Mouse (Mus musculus): Measurements from ENCODE around the gene Ydjc. TPM values are rescaled to one million over a fixed set of nuclear protein-coding genes. Genes with fewer than 3 reads are reported as not detected.
A peak's percentile ranks its signal among the peaks of the same experiment; 100 is the strongest.

Ydjc gene
- total RNA-seq (2012; rRNA removed), result 56.7 TPM in 2 replicates
- 10 to 100 TPM in 1 of 2 experiments, not detected in 1; 68.5 TPM for polyA plus RNA-seq (2012; ENCODE audit: insufficient read depth in 1 of 2, insufficient read length in 2 of 2, low read depth in 1 of 2, low replicate concordance in 2 of 2, missing spikeins in 1 of 2)

GRCm38 (mm10) chr16:17144339-17144738, at the start of gene Ydjc:
TSS of gene Ydjc (plus strand) at chr16:17144621.
- Histone ChIP-seq H3K9me3 (replicated peaks; ENCODE audit: insufficient read depth, low read length) (no peaks in the 10 kb centered on the region), H3K27ac (ENCODE audit: control insufficient read depth, low read depth, low read length) (no peak within 1 kb of the TSS), H3K4me1 (ENCODE audit: control insufficient read depth in 1 of 2, insufficient read depth in 2 of 2, low read length in 2 of 2) (peaks cover 2 to 8% of the 10 kb centered on the region in 2 experiments; a peak in 3 of 4 replicates), H3K36me3 (ENCODE audit: control insufficient read depth in 1 of 2, insufficient read depth in 2 of 2, low read length in 2 of 2) (peaks cover 0 to 9% of the 10 kb centered on the region in 2 experiments; a peak in 2 of 4 replicates), H3K9ac (ENCODE audit: control insufficient read depth, low read depth, low read length, poor library complexity, severe bottlenecking) (no peak within 1 kb of the TSS), H3K27me3 (ENCODE audit: control insufficient read depth in 1 of 2, insufficient read depth in 2 of 2, low read length in 2 of 2) (no peaks in the 10 kb centered on the region), H3K4me3 (ENCODE audit: control insufficient read depth in 1 of 2, insufficient read depth in 1 of 2, low read depth in 2 of 2, low read length in 2 of 2) (no peak within 1 kb of the TSS), H3K79me2 (ENCODE audit: control insufficient read depth, insufficient read depth, low read length, poor library complexity) (peaks cover 18% of the 10 kb centered on the region)
- DNase-seq (ENCODE audit: low read depth, low spot score), result peak; percentile 86
- TF ChIP-seq RAD21 (IDR thresholded peaks at IDR 0.05; ENCODE audit: low read depth, low read length) (no peak), E2F4 (IDR thresholded peaks at IDR 0.05; ENCODE audit: borderline replicate concordance, low read depth, low read length) (no peak), POLR2AphosphoS5 (IDR thresholded peaks at IDR 0.05; ENCODE audit: borderline replicate concordance, low read depth, low read length) (no peak), ZNF384 (IDR thresholded peaks at IDR 0.05; ENCODE audit: low read depth, low read length) (peak; percentile 92), RCOR1 (IDR thresholded peaks at IDR 0.05; ENCODE audit: low read depth, low read length) (0 out of 2 replicates have a peak, but pooled peaks have one; percentile 20), MYC (IDR thresholded peaks at IDR 0.05; ENCODE audit: low read depth, low read length) (no peak), USF2 (IDR thresholded peaks at IDR 0.05; ENCODE audit: borderline replicate concordance in 1 of 2, insufficient read depth in 1 of 2, low read depth in 1 of 2, low read length in 2 of 2) (no peak)

DNA sequence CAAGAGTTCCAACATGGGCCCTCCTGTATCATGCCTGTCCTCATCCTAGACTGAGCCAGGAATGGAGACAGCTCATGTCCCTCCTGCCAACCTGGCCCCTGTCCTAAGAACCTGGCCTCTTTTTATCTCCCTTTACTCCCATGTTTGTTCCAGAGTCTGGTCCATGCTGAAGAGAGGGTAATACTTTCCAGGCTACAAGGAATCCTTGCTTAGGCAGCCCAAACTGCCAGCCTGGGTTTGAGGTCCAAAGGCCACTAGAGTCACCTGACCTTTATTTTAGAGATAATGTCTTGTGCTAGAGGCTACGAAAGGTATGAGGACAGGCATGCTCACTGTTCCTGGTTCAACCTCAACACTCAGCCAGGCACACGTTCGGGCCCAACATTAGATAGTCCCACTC, 47.5 kb upstream of the Ydjc start:
- Histone ChIP-seq H3K4me1 (ENCODE audit: control insufficient read depth in 1 of 2, insufficient read depth in 2 of 2, low read length in 2 of 2) (no peaks in the 10 kb centered on the region), H3K9me3 (replicated peaks; ENCODE audit: insufficient read depth, low read length) (no peaks in the 10 kb centered on the region), H3K36me3 (ENCODE audit: control insufficient read depth in 1 of 2, insufficient read depth in 2 of 2, low read length in 2 of 2) (peaks cover 0 to 2% of the 10 kb centered on the region in 2 experiments; a peak in 2 of 4 replicates), H3K27me3 (ENCODE audit: control insufficient read depth in 1 of 2, insufficient read depth in 2 of 2, low read length in 2 of 2) (no peaks in the 10 kb centered on the region), H3K4me3 (ENCODE audit: control insufficient read depth in 1 of 2, insufficient read depth in 1 of 2, low read depth in 2 of 2, low read length in 2 of 2) (no peak overlapping the region), H3K27ac (ENCODE audit: control insufficient read depth, low read depth, low read length) (no peak overlapping the region), H3K79me2 (ENCODE audit: control insufficient read depth, insufficient read depth, low read length, poor library complexity) (no peaks in the 10 kb centered on the region), H3K9ac (ENCODE audit: control insufficient read depth, low read depth, low read length, poor library complexity, severe bottlenecking) (no peak overlapping the region)
- TF ChIP-seq ZNF384 (IDR thresholded peaks at IDR 0.05; ENCODE audit: low read depth, low read length), result no peak
- TF ChIP-seq USF2 (IDR thresholded peaks at IDR 0.05; ENCODE audit: borderline replicate concordance in 1 of 2, insufficient read depth in 1 of 2, low read depth in 1 of 2, low read length in 2 of 2), result no peak
- TF ChIP-seq SMC3 (IDR thresholded peaks at IDR 0.05; ENCODE audit: low read depth, low read length), result no peak
- no peak for TF ChIP-seq MAZ (IDR thresholded peaks at IDR 0.05; ENCODE audit: low read depth, low read length)
- TF ChIP-seq E2F4 (IDR thresholded peaks at IDR 0.05; ENCODE audit: borderline replicate concordance, low read depth, low read length), result no peak
- TF ChIP-seq CTCF (IDR thresholded peaks at IDR 0.05 in 2 of 3, conservative IDR thresholded peaks at IDR 0.05 in 1 of 3; ENCODE audit: control insufficient read depth in 1 of 3, insufficient read depth in 1 of 3, low read depth in 2 of 3, low read length in 3 of 3, poor library complexity in 1 of 3, severe bottlenecking in 1 of 3), result no peak
- TF ChIP-seq BHLHE40 (IDR thresholded peaks at IDR 0.05; ENCODE audit: borderline replicate concordance, low read depth, low read length), result no peak
- no peak for TF ChIP-seq ZKSCAN1 (IDR thresholded peaks at IDR 0.05; ENCODE audit: low read depth, low read length)
- TF ChIP-seq ELF1 (IDR thresholded peaks at IDR 0.05; ENCODE audit: low read depth, low read length), result no peak
- TF ChIP-seq ZMIZ1 (IDR thresholded peaks at IDR 0.05; ENCODE audit: low read depth, low read length), result no peak
- no peak for TF ChIP-seq KAT2A (conservative IDR thresholded peaks at IDR 0.05; ENCODE audit: low read depth, low read length)
- TF ChIP-seq CHD2 (IDR thresholded peaks at IDR 0.05; ENCODE audit: low read length), result no peak
- TF ChIP-seq POLR2A (IDR thresholded peaks at IDR 0.05; ENCODE audit: control insufficient read depth in 1 of 2, insufficient read depth in 1 of 2, low read depth in 1 of 2, low read length in 2 of 2, poor library complexity in 1 of 2), result no peak
- TF ChIP-seq TBP (IDR thresholded peaks at IDR 0.05; ENCODE audit: low read depth, low read length), result no peak
- TF ChIP-seq ETS1 (IDR thresholded peaks at IDR 0.05; ENCODE audit: low read depth, low read length), result no peak
- DNase-seq (ENCODE audit: low read depth, low spot score), result no peak

Measured in MEL (cell line).